Mouse (Mus musculus) bone marrow, adult 2 months (tissue): Measurements from ENCODE around the gene Epb41l1.

ENCODE experiments used
- CTCF ChIP-seq: fragments of 200-500 bp; IDR thresholded peaks from 2 replicates; pipeline ENCODE4 v1.5.1; 2011; ENCODE audit warnings: low read length, control low read depth; ENCODE audit not compliant: control insufficient read depth, insufficient read depth
- POLR2A ChIP-seq: fragments of 200-500 bp; IDR thresholded peaks from 2 replicates; pipeline ENCODE4 v1.6.1; 2011; ENCODE audit warnings: low read depth, mild to moderate bottlenecking, control low read depth, low read length, borderline replicate concordance; ENCODE audit not compliant: control insufficient read depth

- TF ChIP-seq CTCF (no peak), POLR2A (no peak)
Observed at GRCm38 (mm10) chr2:156430326-156430725, 9.6 kb downstream of the Epb41l1 start.
